Mouse (Mus musculus) Muller cell, postnatal 12 days (primary cell): Measurements from ENCODE around the gene Gm20671.
A peak's percentile ranks its signal among the peaks of the same experiment; 100 is the strongest.
"Not testable (repeated sequence)": the region's sequence is repeated elsewhere in the genome, so short reads cannot be mapped to it uniquely, and the experiment has no call there.

Source experiments
- DNase-seq: peaks from one replicate; pipeline ENCODE4 v3.0.0-alpha.2; 2015; ENCODE audit errors: inconsistent ontology term

The Gm20671 gene

DNA sequence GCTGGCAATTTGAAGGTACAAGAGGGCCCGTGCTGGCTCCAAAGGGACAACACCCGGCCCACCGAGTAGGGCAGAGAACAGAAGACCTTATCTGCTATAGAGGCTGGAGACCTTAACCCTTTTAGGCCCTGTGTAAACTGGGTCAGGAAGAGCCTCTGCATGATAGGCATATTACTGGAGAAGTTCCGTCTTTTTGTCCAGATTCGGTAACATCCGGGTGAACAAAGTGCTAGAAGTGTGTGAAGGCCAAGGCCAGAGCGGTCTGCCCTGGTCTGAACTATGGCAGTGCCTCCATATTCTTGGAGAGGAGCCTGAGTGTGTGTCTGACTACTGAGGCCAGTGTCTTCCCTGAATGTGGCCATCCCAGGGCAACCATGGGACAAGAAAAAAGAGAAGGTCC, at the start of gene Gm20671:
Gm20671 (minus strand) TSS at position 101 of the 400 bp plus-strand sequence.
- no peak for DNase-seq

DNA sequence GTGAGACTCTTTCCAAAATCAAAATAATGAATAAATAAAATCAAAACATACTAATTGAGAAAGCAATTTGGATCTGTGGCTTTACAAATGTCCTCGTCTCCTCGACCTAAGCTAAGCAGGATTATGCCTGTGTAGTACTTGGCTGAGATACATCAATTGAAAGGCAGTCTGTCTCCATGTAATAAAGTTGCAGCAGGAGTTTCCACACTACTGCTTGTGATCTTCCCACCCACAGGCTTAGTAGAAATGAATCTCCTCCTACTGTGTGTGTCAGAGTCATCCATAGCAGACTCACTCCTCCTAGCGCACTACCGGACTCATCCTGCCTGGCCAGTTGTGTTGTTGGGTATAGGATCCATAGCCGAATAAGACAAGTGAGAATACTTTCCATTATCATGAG, 45.4 kb upstream of the Gm20671 start:
- DNase-seq: no peak

DNA sequence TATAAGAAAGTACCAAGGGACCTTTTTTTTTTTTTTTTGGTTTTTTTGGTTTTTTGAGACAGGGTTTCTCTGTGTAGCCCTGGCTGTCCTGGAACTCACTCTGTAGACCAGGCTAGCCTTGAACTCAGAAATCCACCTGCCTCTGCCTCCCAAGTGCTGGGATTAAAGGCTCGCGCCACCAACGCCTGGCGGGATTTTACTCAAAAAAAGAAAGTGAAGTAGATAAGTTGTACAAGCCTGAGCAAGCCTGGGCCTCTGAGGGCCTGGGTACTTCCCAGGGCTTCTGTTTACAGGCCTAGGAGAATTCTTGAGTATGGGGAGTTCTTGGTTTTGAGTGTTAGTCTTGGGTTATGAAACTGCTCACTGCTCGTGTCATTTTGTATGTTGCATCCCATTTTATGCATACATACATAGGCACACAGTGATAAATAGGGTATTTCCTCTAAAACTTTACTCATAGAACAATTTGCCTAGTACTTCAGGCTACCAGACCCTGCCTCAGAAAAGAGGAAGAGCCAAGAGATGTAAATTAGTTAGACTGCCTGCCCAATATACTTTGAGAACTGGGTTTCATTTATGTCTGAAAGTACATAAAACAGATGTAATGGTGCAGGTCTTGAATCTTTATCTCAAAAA, 42.6 kb upstream of the Gm20671 start:
- DNase-seq: no peak

DNA sequence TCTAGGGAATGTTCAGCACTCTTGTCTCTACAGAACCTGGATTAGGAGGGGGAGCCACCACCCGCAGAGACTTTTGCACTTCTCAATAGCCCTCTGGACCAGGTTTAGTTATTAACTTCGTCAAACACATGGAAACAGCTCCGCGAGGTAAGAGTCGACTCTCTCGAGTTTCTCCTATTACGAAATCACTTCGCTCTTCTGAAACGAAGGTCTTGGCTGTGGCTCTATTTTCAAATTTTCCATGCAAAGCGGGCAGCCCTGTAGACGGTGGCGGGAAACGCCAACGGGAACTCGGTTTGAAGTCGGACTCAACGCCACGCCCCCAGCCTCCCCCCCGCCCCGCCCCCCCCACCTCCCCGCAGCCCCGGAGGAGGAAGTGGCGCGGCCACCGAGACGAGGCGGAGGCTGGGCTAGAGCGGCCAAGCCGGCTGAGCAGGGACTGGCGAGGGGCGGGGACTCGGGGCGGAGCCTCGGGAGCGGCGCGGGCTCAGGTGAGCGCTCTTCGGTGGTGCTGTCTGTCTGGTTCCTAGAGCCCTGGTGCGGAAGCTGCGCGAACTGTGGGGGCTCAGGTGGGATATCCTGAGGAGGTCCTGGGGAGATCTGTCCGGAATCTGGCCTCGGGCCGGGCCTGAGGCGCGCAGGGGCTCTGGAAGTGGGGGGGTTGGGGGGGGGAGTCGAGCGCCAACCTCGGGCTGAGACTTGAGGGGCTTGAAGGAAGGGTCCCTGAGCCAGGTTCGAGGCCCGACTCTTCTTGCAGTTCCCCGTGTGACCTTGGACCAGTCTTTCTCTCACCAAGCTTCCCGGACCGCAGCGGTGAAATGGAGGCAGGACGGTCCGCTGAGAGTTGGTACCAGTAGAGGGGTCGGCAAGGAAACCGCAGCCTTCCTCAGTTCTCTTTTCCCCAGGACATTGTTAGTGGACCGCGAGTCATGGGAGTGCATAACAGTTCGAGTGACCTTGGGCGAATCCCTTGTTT, 36.6 kb upstream of the Gm20671 start, which contains the start of gene Depdc5:
Depdc5 (plus strand) TSS at position 449 of the 976 bp plus-strand sequence.
- DNase-seq: peak; percentile 93

DNA sequence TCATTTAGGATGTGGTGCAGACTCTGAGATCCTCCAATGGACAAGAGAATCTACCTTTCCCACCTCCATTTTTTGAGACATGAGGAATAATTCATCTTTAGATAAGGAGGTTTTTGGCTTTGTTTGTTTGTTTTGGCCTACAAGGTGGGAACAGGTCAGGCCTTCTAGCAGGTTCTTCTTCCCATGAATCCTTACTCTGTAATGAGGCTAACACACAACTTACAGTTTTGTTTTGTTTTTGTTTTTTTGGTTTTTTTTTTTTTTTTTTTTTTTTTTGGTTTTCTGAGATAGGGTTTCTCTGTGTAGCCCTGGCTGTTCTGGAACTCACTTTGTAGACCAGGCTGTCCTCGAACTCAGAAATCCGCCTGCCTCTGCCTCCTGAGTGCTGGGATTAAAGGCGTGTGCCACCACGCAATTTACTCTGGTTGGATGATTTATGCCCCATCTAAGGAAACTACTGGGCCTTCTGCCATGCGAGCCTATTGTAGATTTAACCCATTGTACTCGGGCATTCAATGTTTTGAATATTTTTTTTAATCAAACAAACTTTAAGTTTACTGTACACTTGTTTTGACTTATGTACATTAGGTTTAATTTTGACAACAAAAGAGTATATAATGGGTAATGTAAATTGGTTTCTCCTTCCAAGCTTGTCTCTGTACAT, 35.7 kb upstream of the Gm20671 start:
- DNase-seq: no peak

DNA sequence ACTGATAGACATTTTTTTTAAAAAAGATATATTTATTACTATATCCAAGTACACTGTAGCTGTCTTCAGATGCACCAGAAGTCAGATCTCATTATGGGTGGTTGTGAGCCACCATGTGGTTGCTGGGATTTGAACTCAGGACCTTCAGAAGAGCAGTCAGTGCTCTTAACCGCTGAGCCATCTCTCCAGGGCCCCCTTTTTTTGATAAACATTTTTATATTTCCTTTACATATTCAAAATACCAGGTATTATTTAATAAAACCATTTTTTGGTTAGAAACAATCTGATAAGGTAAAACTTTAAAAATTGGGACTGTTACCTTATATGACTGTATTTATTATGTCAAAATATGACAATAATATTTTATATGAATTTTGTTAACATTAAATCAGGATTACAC, 34.2 kb upstream of the Gm20671 start:
- no peak for DNase-seq

DNA sequence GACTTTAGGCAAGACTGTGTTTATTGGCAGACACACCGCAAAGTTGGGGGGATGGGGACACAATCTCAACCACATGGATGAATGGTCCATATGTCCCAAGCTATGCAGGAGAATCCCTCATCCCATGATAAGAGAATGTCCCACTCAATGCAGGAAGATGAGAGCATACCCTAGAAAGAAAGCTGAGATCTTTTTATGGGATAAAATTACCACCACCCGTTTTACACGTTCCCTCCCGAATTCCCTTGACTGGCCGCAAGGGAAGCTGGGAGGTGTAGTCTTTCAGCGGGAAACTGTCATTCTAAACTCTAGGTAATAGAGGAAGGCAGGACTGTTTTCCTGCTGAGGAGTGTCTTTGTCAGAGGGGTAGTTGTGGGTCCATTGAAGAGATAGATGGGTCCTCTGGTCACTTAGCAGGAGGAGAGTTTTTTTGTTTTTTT, 30.9 kb upstream of the Gm20671 start:
- no peak for DNase-seq

DNA sequence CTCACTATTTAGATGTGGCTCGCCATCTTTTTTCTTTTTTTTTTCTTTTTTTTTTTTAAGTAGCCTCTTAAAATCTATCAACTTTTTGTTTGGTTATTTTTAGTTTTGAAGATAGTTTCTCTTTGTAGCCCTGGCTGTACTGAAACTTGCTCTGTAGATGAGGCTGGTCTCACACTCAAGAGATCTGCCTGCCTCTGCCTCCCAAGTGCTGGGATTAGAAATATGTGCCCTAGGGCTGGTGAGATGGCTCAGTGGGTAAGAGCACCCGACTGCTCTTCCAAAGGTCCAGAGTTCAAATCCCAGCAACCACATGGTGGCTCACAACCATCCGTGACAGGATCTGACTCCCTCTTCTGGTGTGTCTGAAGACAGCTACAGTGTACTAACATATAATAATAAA, 28.4 kb upstream of the Gm20671 start:
- DNase-seq: not testable (repeated sequence)

DNA sequence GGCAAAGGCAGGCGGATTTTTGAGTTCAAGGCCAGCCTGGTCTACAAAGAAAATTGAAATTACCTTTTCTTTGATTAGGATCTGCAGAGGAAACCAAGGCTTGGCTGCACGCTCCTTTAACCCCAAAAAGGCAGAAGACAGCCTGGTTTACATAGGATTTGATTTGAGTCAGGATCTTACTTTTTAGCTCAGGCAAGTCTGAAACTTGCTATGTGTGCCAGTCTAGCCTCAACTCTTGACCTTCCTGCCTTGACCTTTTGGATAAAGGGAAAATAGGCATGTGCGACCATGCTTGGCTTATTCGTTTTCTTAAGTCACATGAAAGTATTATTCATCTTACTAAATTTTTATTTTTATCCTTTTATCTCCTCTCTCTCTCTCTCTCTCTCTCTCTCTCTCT, 27.9 kb upstream of the Gm20671 start:
- DNase-seq: no peak

DNA sequence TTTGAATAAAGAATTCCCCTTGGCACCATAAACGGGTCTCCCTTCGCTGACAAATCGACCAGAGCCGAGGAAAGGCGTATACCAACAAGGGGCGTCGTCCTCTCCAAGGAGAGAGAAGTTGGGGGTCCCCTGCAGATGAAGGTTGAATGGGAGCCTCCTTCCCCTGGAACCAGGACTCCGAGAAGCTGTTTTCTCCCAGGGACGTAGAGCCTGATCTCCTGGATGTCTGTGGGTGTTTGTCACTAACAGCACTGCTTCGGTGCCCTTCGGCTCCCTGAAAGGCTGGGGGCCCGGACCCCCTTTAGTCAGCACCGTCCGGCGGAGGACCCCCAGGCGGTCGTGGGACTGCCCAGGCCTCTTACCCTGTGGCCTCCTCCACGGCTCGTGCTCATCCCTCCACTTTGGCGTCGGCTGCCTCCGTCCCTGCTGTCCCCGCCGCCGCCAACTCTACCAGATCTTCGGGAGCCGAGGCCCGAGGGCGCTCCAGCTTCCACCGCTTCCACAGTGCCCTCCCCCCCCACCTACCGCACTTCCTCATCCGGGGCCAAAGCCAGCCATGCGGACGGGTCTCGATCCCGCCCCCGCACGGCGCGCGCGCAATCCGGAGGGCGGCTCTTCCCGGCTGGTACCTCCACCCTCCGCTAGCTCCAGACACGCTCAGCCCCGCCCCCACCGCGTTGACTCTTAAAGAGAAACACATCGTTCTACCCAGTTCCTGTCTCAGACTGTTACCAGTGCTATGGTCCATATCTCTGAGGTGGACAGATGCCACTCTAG, 27.0 kb upstream of the Gm20671 start, which contains the start of gene Prr14l:
Prr14l (minus strand) TSS at position 526 of the 777 bp plus-strand sequence.
- peak; percentile 98 for DNase-seq

DNA sequence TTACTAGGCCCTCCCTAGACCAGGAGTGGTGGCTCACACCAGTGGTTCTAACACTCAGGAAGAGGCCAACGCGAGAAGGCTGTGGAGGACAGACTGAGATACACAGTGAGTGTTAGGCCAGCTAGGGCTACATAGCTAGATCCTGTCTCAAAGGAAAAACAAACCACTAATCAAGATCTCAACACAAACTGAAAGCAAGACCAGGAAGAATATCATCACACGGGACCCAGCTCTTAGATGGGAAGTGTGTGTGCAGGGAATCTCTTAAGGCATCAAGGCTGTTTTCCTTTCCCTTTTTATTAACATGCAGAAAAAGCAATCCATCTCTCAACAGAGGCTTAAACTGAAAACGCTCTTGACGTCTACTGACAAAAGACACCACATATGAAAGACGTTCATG, 25.1 kb upstream of the Gm20671 start:
- no peak for DNase-seq

DNA sequence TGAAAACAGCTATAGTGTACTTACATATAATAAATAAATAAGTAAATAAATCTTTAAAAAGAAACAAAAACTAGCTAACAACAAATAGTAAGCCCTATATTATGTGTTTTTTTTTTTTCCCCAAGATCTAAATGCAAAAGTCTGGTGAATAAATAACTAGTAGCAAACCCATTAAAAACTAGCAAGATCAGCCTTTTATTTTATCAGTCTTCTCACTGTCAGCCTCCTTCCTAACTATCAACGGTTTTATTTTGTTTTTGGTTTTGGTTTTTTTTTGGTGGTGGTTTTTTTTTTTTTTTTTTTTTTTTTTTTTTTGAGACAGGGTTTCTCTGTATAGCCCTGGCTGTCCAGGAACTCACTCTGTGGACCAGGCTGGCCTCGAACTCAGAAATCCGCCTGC, 22.7 kb upstream of the Gm20671 start:
- not testable (repeated sequence) for DNase-seq

DNA sequence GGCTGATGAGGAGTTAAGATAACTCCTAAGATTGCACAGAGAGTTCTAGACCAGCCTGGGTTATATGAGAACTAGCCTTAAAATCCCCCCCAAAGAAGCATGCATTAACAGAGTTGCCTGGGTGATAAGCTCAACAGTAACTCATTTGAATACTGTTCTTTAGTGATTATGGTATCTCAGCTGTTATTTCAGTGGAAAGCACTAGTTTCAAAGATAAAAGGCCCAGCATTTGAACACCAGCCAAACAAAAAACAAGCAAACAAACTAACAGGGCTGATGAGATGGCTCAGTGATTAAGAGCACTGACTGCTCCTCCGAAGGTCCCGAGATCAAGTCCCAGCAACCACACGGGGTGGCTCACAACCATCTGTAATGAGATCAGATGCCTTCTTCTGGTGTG, 22.3 kb upstream of the Gm20671 start:
- no peak for DNase-seq

DNA sequence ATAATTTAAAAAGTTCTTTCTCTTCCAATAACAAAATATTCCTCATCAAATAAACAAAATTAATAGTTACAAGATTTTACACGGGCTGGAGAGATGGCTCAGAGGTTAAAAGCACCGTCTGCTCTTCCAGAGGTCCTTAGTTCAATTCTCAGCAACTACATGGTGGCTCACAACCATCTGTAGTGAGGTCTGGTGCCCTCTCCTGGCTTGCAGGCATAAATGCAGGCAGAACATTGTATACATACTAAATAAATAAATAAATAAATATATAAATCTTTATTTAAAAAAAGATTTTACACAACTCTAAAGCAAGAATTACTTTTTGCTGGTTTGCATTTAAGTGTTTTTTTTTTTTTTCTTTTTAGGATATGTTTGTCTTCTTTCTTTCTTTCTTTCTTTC, 13.1 kb upstream of the Gm20671 start:
- DNase-seq: no peak

DNA sequence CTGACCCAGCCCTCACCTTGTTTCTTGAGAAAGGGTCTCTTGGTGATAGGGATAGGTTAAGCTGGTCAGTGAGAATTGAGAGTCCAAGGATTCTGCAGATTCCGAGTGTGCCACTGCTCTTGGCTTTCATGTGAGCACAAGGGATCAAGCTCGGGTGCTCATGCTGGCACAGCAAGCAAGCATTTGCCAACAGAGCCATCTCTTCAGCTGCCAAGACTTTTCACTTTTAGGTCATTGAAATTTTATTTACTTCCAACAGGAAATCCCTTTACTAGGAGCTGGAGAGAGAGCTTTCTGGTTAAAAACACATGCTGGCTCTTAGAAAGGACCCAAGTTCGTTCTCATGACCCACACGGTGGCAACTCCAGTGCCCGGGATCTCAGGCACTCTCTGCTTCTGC, 10.1 kb upstream of the Gm20671 start:
- no peak for DNase-seq

DNA sequence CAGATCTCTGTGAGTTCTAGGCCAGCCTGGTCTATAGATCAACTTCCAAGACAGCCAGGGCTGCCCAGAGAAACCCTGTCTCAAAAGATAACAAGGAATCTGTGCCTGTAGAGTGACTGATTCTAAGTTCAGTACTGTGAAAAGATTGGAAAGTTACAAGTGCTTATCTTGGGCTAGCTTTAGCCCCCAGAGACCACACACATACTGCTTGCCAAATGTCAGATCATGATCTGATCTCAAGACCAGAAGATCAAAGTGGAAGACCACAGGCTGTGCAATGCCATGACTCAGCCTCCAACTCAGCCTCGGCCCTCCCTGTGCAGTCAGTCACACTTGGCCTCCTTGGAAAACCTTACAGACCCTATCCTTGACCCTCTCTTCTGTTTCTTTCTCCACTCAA, 7.6 kb upstream of the Gm20671 start:
- DNase-seq: no peak

DNA sequence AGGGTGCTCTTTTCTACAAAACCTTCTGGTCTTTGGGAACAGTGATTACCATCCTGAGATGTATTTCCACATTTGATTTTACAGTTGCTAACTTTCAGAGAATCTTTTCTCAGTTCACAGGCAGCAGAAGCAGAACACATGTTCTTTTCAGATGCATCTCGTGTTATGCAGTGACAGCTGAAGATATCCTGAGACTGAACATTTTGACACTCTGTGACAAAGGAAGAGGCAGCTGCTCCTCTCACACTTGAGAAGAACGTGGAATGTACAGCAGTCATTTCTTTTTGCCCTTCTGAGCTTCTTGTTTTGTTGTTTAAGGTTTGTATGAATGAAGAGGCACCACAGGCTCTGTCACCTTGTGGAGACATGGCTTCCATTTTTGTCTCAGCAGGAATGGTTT, 3.1 kb upstream of the Gm20671 start:
- DNase-seq: no peak

DNA sequence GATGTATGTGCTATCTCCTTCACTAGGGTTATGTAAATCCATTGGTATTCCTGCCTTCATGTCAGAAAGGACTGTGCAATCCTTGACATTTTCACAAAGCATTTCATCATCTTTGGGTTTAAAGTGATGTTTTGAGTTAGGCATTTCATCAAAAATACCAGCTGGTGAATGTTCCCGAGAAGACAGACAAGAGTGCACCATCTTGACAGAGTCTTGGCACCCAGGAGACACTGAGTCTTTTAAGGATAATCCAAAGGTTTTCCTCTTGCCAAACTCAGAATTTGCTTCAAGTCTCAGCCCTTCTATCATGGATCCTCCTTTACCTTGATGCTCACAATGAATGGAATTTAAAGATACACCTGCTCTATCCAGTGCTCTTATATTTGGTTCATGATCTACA, 1.9 kb upstream of the Gm20671 start:
- not testable (repeated sequence) for DNase-seq

DNA sequence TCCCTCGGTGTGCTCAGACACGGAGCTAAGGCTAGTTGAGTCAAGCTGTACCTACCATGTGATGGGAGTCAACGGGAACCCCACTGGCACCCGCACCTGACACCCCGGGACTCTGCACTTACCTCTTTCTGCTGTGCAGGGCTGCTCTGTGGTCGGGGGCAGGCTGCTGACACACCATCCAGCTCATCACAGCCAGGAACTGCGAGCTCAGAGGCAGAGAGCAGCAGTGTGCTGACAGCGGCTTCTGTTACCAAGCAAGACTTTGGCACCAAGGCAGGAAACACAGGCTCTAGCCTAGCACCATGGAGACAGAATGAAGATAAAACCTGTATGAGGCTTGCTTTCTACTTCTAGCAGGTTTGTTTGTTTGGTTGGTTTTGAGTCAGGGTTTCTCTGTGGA, 6.4 kb downstream of the Gm20671 start:
- DNase-seq: no peak

DNA sequence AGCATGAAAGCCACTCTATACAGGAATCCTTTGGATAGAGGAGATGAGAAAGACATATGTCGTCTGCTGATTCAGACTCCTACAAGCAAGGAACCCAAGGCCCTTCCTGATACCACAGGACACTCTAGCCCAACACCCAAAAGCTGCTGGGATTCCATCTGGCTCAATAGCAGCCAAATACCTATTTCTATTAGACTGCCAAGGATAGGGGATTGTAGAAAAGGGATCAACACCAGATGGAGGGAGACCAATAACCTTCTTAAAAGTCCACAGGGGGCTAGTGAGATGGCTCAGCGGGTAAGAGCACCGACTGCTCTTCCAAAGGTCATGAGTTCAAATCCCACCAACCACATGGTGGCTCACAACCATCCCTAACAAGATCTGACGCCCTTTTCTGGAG, 11.5 kb downstream of the Gm20671 start:
- DNase-seq: no peak

DNA sequence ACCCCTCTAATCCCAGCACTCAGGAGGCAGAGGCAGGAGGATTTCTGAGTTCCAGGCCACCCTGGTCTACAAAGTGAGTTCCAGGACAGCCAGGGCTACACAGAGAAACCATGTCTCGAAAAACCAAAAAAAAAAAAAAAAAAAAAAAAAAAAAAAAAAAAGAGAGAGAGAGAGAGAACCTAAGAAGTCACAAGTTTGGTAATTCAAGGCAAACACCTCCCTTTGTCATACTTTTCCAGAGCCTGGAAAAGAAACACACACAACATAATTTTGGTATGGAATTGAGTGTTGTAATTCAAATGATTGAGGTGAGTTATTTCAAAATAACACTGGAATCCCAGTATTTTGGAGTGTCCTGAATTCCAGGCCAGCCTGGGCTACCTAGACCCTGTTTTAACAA, 40.5 kb downstream of the Gm20671 start:
- not testable (repeated sequence) for DNase-seq
